Mouse (Mus musculus): ENCODE data around the gene C2cd3. TPM values are rescaled to one million over a fixed set of nuclear protein-coding genes. Genes with fewer than 3 reads are reported as not detected.

The C2cd3 gene
- polyA plus RNA-seq, 1 experiment from 2014 or later: 8.7 TPM

- H3K36me3 ChIP-seq (replicated peaks): no peaks in the 10 kb centered on the region
- peaks cover 49% of the 10 kb centered on the region for H3K27me3 ChIP-seq
- no peak overlapping the region for H3K4me3 ChIP-seq (replicated peaks)
- no peak overlapping the region for H3K27ac ChIP-seq (replicated peaks)
- H3K9me3 ChIP-seq (replicated peaks): no peaks in the 10 kb centered on the region
- no peak overlapping the region for H3K9ac ChIP-seq
- no peak overlapping the region for H3K4me2 ChIP-seq
- no peak for ATAC-seq (ENCODE audit: insufficient read depth)
- 51% methylated on average over 8 of the region's 8 CpGs for WGBS (ENCODE audit: insufficient replicate concordance)
- no peaks in the 10 kb centered on the region for H3K4me1 ChIP-seq (replicated peaks)
Observed at GRCm38 (mm10) chr7:100511602-100512001, 139.6 kb downstream of the C2cd3 start.

- Histone ChIP-seq H3K36me3 (replicated peaks) (no peaks in the 10 kb centered on the region), H3K9ac (no peak within 1 kb of the TSS), H3K9me3 (replicated peaks) (no peaks in the 10 kb centered on the region), H3K27ac (replicated peaks) (no peak within 1 kb of the TSS), H3K4me2 (no peak within 1 kb of the TSS), H3K27me3 (peaks cover 41% of the 10 kb centered on the region), H3K4me3 (replicated peaks) (no peak within 1 kb of the TSS), H3K4me1 (replicated peaks) (no peaks in the 10 kb centered on the region)
- 50% methylated on average over 11 of the region's 11 CpGs for WGBS (ENCODE audit: insufficient replicate concordance)
- no peak for ATAC-seq (ENCODE audit: insufficient read depth)
Observed at GRCm38 (mm10) chr7:100514573-100514972, 142.5 kb downstream of the C2cd3 start, which contains the start of gene Dnajb13. Dnajb13 (minus strand) TSS chr7:100514960.

Other genes with a start within 250 kb of the C2cd3 start
- gene Lipt2, start 213.0 kb upstream of the C2cd3 start, polyA plus RNA-seq (2015; fragmentation: Nextera tagmentation; extraction: Ambion mirVana): 4.2 and 5.4 TPM in 2 replicates
- gene Kcne3, start 195.7 kb upstream of the C2cd3 start, polyA plus RNA-seq (2015; fragmentation: Nextera tagmentation; extraction: Ambion mirVana): 1.2 and 1.8 TPM in 2 replicates
- gene Pgm2l1, start 144.8 kb upstream of the C2cd3 start, polyA plus RNA-seq (2015; fragmentation: Nextera tagmentation; extraction: Ambion mirVana): 1.4 and 1.8 TPM in 2 replicates
- 1.0 and 1.2 TPM in 2 replicates for gene P4ha3, start 86.7 kb upstream of the C2cd3 start, polyA plus RNA-seq (2015; fragmentation: Nextera tagmentation; extraction: Ambion mirVana)
- gene Ppme1, start 74 bp downstream of the C2cd3 start, polyA plus RNA-seq (2015; fragmentation: Nextera tagmentation; extraction: Ambion mirVana): 24.1 and 32.7 TPM in 2 replicates
- 0.06 TPM in 1 of 2 replicates, not detected in the other for gene Ucp3, start 100.8 kb downstream of the C2cd3 start, polyA plus RNA-seq (2015; fragmentation: Nextera tagmentation; extraction: Ambion mirVana)
- 734 and 787 TPM in 2 replicates for gene Ucp2, start 121.1 kb downstream of the C2cd3 start, polyA plus RNA-seq (2015; fragmentation: Nextera tagmentation; extraction: Ambion mirVana)
- gene Dnajb13, start 142.7 kb downstream of the C2cd3 start, polyA plus RNA-seq (2015; fragmentation: Nextera tagmentation; extraction: Ambion mirVana): 2.9 and 3.8 TPM in 2 replicates
- gene Coa4, start 164.8 kb downstream of the C2cd3 start, polyA plus RNA-seq (2015; fragmentation: Nextera tagmentation; extraction: Ambion mirVana): 11.5 and 12.3 TPM in 2 replicates
- 39.1 TPM in 2 replicates for gene Rab6a, start 235.2 kb downstream of the C2cd3 start, polyA plus RNA-seq (2015; fragmentation: Nextera tagmentation; extraction: Ambion mirVana)
- gene Mrpl48, start 236.1 kb downstream of the C2cd3 start, polyA plus RNA-seq (2015; fragmentation: Nextera tagmentation; extraction: Ambion mirVana): 34.0 and 41.3 TPM in 2 replicates

All from liver, embryonic 15.5 days (tissue).